Mouse (Mus musculus): ENCODE results near the gene Nav2.

Nav2 gene

DNA sequence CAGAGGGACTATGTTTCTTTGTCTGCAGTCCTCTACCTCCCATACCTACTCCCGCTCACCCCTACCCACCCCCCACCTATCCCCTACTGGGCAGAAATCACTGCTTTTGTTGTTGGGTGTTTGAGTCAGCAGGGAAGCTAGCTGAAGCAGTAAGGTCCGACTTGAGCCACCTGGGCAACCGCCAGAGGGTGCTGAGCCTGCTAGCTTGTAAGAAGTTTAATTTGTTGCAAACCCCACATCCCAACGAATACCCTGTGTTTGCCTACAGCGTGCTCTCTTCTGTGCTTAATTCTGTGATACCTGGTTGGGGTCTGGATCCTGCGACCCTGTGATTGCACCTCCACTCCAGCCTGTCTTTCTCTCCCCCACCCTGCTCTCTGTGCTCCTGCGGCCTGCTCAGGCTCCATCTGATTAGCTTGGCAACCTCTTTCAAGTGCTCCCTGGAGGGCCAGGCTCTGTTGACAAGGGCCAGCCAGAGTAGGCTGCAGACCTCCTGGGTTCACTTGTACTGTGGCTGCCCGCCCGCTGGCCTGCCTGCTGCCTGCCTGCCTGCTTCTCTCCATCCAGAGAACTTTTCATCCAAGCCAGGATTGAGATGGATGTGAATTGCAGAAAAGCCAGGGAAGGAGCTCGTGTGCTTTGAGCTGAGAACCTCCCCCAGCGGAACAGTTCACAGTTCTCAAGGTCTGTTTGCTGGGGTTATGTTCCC, 575.7 kb downstream of the Nav2 start:
- DNase-seq (ENCODE audit: low spot score) = no peak

DNA sequence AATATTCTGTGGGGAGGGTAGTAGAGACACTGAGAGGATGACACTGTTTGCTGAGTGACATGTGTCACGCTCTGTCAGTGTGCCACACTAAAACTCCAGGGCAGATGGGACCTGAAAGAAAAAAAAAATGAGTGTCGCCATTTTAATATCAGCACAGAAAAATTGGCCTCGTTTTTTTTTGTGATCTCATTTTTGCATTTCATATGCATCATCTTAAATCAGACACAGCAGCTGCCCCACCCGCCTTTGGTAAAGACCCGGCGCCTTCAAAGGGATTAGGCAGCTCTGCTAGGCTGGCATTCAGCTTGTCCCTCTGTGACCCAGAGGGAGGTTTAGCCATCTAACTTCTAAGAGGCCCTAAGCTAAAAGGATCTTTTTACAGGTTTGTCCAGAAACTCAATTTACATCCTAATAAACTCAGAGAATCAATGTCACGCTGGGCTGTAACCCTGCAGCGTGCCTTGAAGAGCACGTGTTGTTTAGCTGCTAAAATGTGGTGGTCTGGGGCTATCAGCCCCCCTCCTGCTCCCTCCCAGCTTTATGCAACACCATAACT, 576.9 kb downstream of the Nav2 start:
- DNase-seq (ENCODE audit: low spot score) = no peak

DNA sequence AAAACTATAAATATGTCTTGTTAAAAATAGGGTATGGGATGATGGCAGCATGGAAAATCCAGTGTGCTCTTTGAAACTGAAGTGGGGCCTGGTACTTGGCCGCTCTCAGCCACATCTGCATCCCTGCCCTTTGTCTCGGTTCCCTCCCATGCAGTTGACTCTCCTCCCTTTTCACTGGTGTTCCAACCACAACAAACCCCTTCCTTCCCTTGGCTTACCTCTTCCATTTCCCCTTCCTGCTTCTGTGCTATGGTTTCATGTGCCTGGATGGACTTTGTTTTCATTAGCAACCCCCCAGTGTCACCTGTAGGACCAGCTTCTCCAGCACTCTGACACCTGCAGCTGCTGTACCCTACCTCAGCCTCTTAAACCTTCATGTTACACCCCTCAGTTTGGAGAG, 578.8 kb downstream of the Nav2 start:
- no peak for DNase-seq (ENCODE audit: low spot score)

DNA sequence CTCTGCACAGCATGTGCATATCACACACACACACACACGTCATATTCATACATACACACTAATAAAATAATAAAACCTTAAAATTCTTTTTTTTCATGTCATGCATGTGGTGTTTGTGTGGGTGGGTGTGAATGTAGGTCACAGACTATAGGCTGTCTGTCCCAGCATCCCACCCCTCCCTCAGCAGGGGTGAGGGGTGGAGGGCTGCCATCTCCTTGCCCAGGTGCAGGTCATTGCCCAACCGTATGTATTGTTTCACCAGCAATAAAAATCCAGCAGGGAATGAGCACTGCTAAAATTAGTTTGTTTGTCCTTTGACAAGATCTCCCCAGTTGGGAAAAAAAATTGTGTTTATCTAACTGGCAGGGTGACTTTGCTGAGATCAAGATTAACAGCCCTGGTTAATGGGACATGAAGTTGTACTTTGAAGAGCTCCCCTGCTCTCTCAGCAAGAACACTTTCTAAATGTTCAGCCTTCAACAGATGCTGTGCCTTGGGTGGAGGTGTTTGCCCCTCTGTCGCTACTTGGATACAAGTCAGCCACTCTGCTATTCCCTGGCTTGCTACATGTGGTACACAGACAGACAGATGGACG, 580.1 kb downstream of the Nav2 start:
- no peak for DNase-seq (ENCODE audit: low spot score)

DNA sequence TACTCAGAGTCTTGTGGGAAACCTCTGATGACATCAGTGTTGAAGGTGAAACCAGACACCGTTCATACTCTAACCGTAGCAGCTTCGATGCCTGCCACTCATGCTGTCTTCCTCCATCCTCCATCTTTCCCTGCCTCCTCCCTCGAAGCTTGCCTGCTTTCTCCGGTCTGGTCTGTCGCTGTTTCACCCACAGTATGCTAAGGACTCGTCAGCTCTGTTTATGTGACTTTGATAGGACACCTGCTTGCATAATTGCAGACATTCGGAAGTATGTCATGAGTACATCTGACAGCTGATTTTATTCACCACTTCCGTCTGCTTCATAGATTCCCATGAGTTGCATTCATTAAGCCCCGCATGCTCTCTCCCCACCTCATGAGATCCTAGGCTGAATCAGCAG, 582.3 kb downstream of the Nav2 start:
- no peak for DNase-seq (ENCODE audit: low spot score)

DNA sequence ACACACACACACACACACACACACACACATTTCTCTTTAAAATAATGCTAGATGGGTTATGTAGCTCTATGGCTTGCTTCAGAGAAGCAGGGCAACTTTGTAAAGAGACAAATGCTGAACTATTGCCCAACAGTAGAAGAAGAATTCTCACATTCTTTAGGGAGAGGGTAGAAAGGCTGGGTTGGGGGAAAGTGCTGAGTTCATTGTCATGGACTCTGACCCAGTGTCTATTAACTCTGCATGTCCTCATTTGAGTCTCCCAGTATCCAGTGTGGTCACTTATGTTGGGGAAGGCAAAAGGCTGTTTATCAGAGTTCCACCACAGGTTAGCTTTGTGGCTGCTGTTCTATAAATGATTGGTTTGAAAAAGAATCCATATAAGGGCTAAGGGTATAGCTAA, 584.1 kb downstream of the Nav2 start:
- no peak for DNase-seq (ENCODE audit: low spot score)

DNA sequence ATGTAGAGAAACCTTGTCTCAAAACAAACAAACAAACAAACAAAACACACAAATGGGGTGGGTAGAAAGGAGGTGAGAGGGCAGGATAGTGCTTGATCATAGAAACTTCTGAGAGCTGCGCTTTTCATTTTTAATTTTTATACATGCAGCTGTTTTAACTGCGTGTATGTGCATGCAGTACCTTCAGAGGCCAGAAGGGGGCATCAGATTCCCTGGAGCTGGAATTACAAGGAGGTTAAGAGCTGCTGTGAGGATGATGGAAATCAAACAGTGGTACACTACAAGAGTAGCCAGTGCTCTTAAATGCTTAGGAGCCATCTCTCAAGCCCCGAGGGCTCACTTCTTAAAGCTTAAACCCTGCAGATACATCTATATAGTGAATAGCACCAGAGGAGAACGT, 584.7 kb downstream of the Nav2 start:
- no peak for DNase-seq (ENCODE audit: low spot score)

DNA sequence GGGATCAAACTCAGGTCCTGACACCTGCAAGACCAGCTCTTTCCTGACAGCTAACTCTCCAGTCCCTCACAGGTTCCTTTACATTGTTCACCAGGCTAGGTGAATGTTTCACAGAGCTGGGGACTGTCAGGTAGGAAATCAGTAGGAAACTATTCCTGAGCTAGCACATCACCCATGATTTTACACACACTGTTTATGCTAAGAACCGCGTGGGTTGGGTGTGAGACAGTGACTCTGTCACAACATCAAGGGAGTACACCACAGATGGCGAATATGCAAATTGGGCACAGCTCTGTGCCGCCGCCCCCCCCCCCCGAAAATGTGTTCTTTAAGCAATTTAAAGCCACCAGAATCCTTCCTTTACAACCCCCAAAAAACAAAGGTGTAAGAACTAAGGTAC, 586.1 kb downstream of the Nav2 start:
- no peak for DNase-seq (ENCODE audit: low spot score)

DNA sequence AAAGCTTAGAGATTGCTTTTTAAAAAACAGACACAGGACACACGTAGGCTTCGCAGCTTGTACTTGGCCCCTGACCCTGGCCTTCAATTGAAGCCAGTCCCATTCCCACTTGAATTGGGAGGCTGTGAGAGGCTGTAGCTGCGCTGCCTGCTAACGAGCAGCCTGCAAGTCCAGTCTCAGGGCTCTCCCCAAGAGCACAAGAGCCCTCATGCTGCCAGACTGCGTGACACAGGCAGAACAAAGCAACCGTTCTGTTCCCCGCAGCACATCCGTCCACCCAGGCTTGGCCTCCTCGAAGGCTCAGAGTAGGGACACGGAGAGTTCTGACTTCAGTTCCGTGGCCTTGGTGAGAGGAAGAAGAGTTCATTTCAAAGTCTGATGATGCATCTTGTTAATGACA, 587.6 kb downstream of the Nav2 start:
- no peak for DNase-seq (ENCODE audit: low spot score)

DNA sequence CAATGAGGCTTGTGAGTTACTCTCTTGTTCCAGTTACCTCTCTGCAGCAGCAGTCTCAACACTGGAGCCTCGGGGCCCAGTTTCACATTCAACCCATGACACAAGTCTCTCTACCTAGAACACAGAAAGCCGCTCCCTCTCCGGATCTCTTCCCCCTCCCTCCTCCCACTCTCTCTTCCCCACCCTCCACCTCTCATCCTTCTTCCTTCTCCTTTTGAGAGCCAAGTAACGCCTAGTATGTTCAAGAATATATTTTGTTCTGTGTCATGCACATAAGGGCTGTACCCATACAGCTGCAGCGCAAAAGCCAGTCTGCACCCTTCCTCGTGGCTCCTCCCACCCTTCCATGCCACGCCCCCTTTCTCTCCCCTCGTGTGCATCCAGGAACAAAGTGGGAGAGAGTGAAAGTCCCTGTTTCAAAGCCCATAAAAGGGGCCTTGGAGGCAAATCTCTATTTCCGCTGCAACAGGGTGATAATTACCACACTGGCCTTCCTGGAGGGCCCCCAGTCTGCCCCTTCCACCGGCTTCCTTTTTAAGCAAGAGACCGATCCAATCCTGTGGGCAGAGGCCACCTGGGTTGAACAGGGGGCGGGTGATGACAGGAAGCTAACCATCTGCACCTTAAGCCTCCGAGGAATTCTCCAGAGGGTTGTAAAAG, 588.4 kb downstream of the Nav2 start:
- no peak for DNase-seq (ENCODE audit: low spot score)

DNA sequence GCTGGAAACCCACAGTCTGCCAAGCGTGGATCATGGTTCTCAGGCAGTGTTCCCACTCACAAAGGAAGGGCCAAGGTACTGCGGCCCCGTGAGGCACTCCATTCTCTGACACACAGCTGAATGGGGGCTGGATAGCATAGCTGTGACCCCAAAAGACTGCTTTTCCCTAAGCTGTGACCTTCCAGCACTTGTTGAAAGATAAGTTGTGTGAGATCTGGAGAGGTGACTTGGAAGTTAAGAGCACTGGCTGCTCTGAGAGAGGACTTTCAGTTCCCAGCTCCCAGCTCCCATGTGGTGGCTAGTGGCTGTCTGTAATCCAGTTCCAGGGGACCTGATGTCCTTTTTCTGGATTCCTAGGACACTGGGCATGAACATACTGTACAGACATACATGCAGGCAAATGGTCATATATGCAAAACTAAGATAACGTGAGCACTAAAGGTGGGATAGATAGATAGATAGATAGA, 588.9 kb downstream of the Nav2 start:
- no peak for DNase-seq (ENCODE audit: low spot score)

DNA sequence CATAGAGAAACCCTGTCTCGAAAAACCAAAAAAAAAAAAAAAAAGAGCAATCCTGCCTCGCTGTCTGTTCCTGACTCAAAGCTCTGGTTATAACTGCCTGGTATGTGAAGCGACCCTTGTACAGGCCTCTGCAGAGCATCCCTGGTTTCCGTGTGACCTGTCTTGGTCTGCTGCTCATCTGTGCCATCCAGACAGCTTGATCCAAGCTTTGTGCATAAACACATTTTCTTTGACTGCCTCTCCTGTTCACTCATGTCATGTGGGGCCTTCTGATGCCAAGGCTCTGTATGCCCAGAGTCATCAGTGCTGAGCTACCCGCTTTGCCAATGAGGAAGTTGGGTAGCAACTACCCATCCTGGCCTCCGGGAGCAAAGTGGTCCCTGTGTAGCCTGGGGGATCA, 591.1 kb downstream of the Nav2 start:
- DNase-seq (ENCODE audit: low spot score) = no peak

DNA sequence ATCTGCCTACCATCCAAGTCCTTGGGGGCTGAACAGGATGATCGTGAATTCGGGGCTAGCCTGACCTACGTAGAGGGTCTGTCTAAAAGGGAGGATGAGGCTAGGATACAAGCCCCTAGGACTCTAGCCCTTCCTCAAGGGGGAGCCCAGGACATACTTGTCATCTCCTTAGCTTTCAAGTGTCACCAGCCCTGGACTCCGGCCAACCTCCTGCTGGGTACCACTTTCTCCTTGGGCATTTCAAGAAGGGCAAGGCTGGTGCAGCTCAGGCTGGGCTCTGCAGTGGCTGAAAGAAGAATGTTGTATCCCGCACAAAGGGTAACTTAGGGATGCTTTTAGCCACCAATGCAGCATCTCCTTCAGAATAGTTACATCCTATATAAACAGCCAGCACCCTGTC, 592.4 kb downstream of the Nav2 start:
- DNase-seq (ENCODE audit: low spot score) = no peak

DNA sequence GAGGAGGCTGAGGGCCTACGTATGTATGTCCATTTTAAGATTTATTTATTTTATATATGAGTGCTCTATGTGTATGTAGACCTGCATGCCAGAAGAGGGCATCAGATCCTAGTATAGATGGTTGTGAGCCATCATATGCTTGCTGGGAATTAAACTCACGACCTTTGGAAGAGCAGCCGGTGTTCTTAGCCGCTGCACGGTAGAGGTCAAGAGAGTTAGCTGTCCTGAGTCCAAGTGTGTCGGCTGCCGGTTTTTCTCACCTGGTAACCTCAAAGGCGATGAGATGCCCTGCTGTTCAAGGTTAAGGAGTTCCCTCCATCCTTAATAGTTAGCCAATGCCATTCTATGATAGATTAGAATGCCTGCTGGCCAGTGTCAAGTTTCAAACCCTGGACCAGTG, 594.9 kb downstream of the Nav2 start:
- no peak for DNase-seq (ENCODE audit: low spot score)

DNA sequence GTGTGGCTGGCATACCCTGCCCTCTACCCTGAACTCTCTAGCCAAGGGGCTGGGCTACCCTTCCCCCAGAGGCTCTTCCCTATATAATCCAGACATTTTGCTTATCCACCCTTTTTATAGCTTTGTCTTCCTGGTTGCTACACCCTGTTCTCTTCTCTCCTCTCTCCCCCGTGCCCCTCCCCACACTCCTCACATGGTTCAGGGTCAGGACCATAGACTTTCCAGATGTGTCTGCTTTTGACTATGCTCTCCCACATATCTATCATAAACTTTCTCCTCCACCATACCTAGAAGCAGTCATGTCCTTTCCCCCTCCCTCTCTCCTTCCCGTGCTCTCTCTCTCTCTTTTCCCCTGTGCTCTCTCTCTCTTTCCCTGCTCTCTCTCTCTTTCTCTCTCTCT, 595.4 kb downstream of the Nav2 start:
- no peak for DNase-seq (ENCODE audit: low spot score)

DNA sequence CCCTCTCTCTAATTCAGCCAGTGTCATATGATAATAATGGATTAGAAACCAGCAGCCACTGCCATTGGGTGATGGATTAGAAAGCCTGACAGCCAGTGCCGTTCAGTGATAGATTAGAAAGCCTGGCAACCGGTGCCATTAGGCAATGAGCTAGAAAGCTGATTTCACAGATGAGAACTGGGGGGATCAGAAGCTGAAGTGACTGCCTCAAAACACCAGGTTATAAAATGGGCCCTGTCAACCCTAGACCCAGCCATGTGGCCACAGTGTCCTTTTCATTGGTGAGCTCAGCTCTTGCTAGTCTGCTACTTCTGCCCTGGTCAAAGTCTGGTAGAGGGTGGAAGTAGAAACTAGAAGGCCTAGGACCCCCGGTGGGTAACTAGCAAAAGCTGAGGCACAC, 595.8 kb downstream of the Nav2 start:
- DNase-seq (ENCODE audit: low spot score) = no peak

DNA sequence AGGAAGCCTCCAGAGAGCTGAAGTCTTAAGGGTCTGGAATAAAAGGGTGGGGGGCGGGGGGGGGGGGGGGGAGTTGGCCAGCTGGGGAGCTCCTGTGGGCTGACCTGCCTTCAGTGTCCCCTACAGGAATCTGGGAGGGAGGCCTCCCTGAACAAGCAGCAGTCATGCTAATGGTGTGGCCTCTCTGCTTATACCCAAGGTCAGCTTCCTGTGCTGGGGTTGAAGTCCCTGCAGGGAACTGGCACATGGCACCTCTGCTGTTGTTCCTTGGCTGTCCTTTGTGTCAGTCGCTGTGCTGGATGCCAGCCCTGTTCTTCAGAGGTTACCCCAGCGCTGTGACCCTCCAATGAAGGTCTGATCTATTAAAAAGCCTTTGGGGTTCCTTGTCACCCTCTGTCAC, 596.5 kb downstream of the Nav2 start:
- DNase-seq (ENCODE audit: low spot score) = no peak

DNA sequence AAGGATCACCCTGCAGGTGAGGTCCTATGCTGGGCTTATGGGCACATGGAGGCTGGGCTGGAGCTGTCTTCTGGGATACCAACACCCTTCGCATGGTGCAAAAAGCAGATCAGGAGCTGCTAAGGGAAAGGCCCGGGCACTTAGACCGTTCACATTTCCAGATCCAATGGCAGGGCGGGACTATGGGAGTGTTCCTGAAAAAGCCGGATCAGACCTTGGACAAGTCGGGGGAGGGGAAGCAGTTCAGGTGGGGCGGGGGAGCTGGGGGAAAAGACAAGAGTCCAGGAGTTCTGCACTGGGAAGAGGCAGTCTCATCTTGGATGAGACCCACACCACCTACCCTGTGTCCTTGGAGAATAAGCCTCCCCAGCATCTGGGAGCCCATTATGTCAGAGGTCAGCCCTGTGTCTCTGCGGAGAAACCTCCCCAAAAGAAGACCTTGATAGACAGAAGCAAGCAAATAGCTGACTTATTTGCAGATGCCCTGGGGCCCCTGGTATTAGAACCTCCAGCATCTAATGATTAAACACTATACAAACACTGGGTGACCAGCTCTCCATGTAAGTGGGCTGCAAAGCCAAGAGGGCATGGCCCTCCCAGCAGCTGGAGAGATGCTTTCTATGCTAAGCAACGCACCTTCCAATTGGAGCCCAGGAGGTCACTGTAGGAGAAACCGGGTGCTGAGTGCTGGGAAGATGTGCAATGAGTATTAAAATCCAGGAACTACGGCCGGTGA, 597.7 kb downstream of the Nav2 start:
- no peak for DNase-seq (ENCODE audit: low spot score)

DNA sequence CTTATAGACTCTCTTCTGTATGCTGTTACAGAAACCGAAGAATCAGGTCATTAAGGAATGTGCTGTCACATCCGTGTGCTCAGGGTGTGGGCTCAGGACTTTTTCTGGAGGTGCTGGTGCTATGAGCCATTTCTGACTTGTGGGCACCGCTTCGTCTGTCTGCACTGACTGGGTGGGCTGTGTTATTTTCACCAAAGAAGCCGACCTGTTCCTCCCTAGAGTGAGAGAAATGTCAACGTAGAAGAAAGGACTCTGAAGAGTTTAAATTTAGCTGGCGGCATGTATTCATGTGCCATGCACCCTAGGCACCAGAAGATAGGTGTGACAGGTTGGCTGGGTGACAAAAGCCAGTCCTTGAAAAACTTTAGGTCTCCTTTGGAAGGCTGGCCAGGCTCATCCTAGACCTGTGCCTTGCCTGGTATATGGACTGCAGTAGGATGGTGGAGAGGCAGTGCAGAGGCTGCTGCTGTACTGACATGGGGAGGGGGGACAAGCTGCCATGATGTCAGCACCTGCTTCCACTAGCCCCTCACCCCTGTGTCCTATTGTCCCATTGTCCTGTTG, 599.5 kb downstream of the Nav2 start:
- no peak for DNase-seq (ENCODE audit: low spot score)

DNA sequence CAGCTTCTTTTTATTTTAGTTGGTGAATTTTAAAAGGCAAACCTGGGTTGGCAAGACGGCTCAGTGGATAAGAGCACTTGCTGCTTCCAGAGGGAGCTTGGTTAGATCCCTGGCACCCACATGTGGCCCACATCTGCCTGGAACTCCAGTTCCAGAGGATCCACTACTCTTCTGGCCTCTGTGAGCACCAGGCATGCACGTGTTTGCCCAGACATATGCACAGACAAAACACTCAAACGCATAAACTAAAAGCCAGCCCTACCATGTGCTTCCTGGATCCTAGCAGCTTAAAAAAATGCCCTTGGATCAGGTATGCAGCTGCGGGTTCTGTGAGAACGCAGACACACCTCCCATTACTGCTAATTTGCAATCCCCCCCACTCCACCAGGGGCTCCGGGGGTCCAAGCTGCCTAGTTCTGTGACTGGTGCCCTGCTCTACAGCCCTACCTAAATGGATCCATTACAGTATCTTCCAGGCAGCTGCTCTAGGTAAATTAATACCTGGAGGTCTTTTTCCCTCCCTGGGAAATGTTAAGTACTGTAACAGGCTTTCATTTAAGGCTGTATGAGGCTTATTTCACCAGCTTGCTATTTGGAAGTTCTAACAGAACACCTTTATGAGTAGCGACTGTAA, 603.4 kb downstream of the Nav2 start:
- DNase-seq (ENCODE audit: low spot score) = no peak

DNA sequence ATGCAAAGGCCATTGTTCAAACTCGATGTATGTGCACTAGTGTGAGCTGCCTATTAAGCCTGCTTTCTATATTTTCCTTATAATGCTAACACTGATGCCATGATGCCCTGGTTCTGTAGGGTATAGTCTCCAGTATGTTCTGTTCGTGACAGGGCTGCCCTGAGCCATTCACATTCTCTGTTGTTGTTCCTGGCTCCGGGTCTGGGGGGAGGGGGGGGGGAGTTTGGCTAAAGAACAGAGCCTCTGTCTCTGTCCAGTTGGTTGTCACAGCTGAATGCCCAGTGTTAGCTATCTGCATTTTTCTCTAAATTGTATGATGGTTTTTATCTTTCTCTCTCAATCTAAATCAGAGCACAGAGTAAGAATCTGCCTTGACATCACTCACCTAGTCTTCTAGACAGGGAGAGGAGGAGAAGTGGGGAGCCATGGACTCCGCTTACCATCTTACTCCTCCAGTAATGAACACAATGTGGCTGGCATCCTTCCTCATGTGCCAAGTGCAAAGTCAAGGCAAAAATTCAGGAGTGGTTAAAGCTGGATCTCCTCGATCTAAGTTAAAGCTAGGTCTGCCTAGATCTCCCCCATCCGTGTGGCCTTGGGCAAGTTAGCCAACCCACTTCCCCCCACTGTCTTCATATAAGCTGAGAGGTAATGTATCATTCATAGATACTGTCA, 605.4 kb downstream of the Nav2 start:
- no peak for DNase-seq (ENCODE audit: low spot score)

Measured in ovary, postnatal 10 days (tissue).